ENCODE assay signal across 8 mouse cellular contexts in genomic region chr12:17253069-17253468, GRCm38 (mm10). TPM values are rescaled to one million over a fixed set of nuclear protein-coding genes. Genes with fewer than 3 reads are reported as not detected.
DNase-seq lines count a peak whose midpoint lies in the region; ATAC-seq and TF ChIP-seq lines count a peak whose summit lies in the region.

No protein-coding gene starts in this region.

- H3K4me3 ChIP-seq in cortical plate, adult 2 months (ENCODE audit: insufficient read depth, low read length): peak overlapping the region; percentile 26; the same call in 1 of the 2 replicates
- H3K4me3 ChIP-seq in intestine, embryonic 14.5 days (ENCODE audit: low read depth, low read length): no peak overlapping the region
- H3K4me3 ChIP-seq in midbrain, embryonic 13.5 days (replicated peaks): peak overlapping the region; percentile 19

- peak; percentile 64 for DNase-seq in urinary bladder, postnatal 14 days (ENCODE audit: low spot score)
- DNase-seq in urinary bladder, postnatal 10 days (ENCODE audit: low spot score): no peak
- peak; percentile 66 for DNase-seq in gastrocnemius, postnatal 10 days
- peak; percentile 82 for DNase-seq in intestine, embryonic 14.5 days (ENCODE audit: low spot score)
- DNase-seq in left cerebral cortex, postnatal 25 days (ENCODE audit: low spot score in 2 of 2): peak; percentile 69 to 84
- peak; percentile 42 to 66 for DNase-seq in spleen, postnatal 10 days (ENCODE audit: low spot score in 2 of 2)

- H3K9me3 ChIP-seq in intestine, embryonic 14.5 days (ENCODE audit: control insufficient read depth, low read length): no peaks in the 10 kb centered on the region
- no peaks in the 10 kb centered on the region for H3K9me3 ChIP-seq in midbrain, embryonic 13.5 days

- H3K4me2 ChIP-seq in intestine, embryonic 14.5 days (ENCODE audit: low read length): peak overlapping the region; percentile 30; the same call in 1 of the 2 replicates
- H3K4me2 ChIP-seq in midbrain, embryonic 13.5 days (replicated peaks): peak overlapping the region; percentile 51

- no peak for ATAC-seq in intestine, embryonic 14.5 days (replicated peaks; ENCODE audit: low FRiP score, low TSS enrichment, low read depth)
- ATAC-seq in midbrain, embryonic 13.5 days: peak; percentile 80

- H3K36me3 ChIP-seq in intestine, embryonic 14.5 days (ENCODE audit: control insufficient read depth, insufficient read depth, low read length): no peaks in the 10 kb centered on the region
- no peaks in the 10 kb centered on the region for H3K36me3 ChIP-seq in midbrain, embryonic 13.5 days

- peak; percentile 79 for TF ChIP-seq CTCF in cortical plate, adult 2 months (IDR thresholded peaks at IDR 0.05; ENCODE audit: extremely low read depth, insufficient read depth, low read length)

- H3K27me3 ChIP-seq in intestine, embryonic 14.5 days (replicated peaks; ENCODE audit: control insufficient read depth, insufficient read depth, low read length): peaks cover 14% of the 10 kb centered on the region; the same call in 1 of the 2 replicates
- 0 out of 2 replicates have a peak, but pooled peaks cover 3% of the 10 kb centered on the region for H3K27me3 ChIP-seq in midbrain, embryonic 13.5 days

- intact Hi-C loops in left cerebral cortex, postnatal 25 days (cut with DNase I): no loop called here

- no peak overlapping the region for H3K27ac ChIP-seq in cortical plate, adult 2 months (ENCODE audit: insufficient read depth, low read length)
- no peak overlapping the region for H3K27ac ChIP-seq in intestine, embryonic 14.5 days (ENCODE audit: low read depth)
- no peak overlapping the region for H3K27ac ChIP-seq in midbrain, embryonic 13.5 days

- 8% methylated on average over 9 of the region's 9 CpGs for WGBS in intestine, embryonic 14.5 days
- WGBS in midbrain, embryonic 13.5 days: 15% methylated on average over 9 of the region's 9 CpGs

- peaks cover 8% of the 10 kb centered on the region for H3K4me1 ChIP-seq in cortical plate, adult 2 months (ENCODE audit: control insufficient read depth, insufficient read depth, low read length)
- no peaks in the 10 kb centered on the region for H3K4me1 ChIP-seq in intestine, embryonic 14.5 days (replicated peaks; ENCODE audit: control insufficient read depth, insufficient read depth, low read length)
- H3K4me1 ChIP-seq in midbrain, embryonic 13.5 days (replicated peaks): peaks cover 10% of the 10 kb centered on the region

- TF ChIP-seq POLR2A in cortical plate, adult 2 months (IDR thresholded peaks at IDR 0.05; ENCODE audit: extremely low read depth, insufficient read depth, low read length): peak; percentile 65; the same call in 1 of the 2 replicates

- no peak overlapping the region for H3K9ac ChIP-seq in intestine, embryonic 14.5 days (ENCODE audit: low read length)
- H3K9ac ChIP-seq in midbrain, embryonic 13.5 days (replicated peaks): peak overlapping the region; percentile 21

RNA-seq across cellular contexts. Expression of gene Pdia6, which starts 13.3 kb away (rescaled TPM):
- polyA plus RNA-seq in cortical plate, adult 2 months (2012; rRNA removed): 87.3 and 96.5 TPM in 2 replicates
- total RNA-seq in gastrocnemius, postnatal 10 days (2021): 10 to 100 TPM; 78.9 to 89.6 TPM
- 525 and 533 TPM in 2 replicates for polyA plus RNA-seq in intestine, embryonic 14.5 days (2014; fragmentation: Nextera tagmentation; extraction: Ambion mirVana)
- 100 to 1,000 TPM; 149 to 160 TPM for total RNA-seq in left cerebral cortex, postnatal 25 days (2021)
- polyA plus RNA-seq in midbrain, embryonic 13.5 days (2015; fragmentation: Nextera tagmentation; extraction: Ambion mirVana): 317 and 327 TPM in 2 replicates
